8 mouse cellular contexts compared by ENCODE assay signal in genomic region chr7:139085629-139086194, GRCm38 (mm10). TPM values are rescaled to one million over a fixed set of nuclear protein-coding genes. Genes with fewer than 3 reads are reported as not detected.
A peak's percentile ranks its signal among the peaks of the same experiment; 100 is the strongest.
DNase-seq lines count a peak whose midpoint lies in the region; ATAC-seq and TF ChIP-seq lines count a peak whose summit lies in the region.

Dpysl4 (plus strand) TSS chr7:139086001.

- H3K4me3 ChIP-seq in cortical plate, adult 2 months (ENCODE audit: insufficient read depth, low read length) = peak within 1 kb of the TSS; percentile 86
- peak within 1 kb of the TSS; percentile 46 for H3K4me3 ChIP-seq in intestine, postnatal 0 days (ENCODE audit: low read depth, low read length)
- H3K4me3 ChIP-seq in midbrain, embryonic 13.5 days (replicated peaks) = peak within 1 kb of the TSS; percentile 82

- H3K4me2 ChIP-seq in intestine, postnatal 0 days (replicated peaks; ENCODE audit: low read depth) = peak within 1 kb of the TSS; percentile 74
- H3K4me2 ChIP-seq in midbrain, embryonic 13.5 days (replicated peaks) = peak within 1 kb of the TSS; percentile 81

- WGBS in intestine, postnatal 0 days = 7% methylated on average over 32 of the region's 32 CpGs
- whole genome bisulfite sequencing in midbrain, embryonic 13.5 days = 5% methylated on average over 32 of the region's 32 CpGs

- H3K4me1 ChIP-seq in cortical plate, adult 2 months (ENCODE audit: control insufficient read depth, insufficient read depth, low read length) = peaks cover 7% of the 10 kb centered on the region; the same call in 1 of the 2 replicates
- H3K4me1 ChIP-seq in intestine, postnatal 0 days (replicated peaks; ENCODE audit: control insufficient read depth, insufficient read depth, low read length) = no peaks in the 10 kb centered on the region
- peaks cover 47% of the 10 kb centered on the region for H3K4me1 ChIP-seq in midbrain, embryonic 13.5 days (replicated peaks)

- peak within 1 kb of the TSS; percentile 85 for H3K27ac ChIP-seq in cortical plate, adult 2 months (ENCODE audit: insufficient read depth, low read length)
- H3K27ac ChIP-seq in intestine, postnatal 0 days (ENCODE audit: low read depth, low read length) = no peak within 1 kb of the TSS
- peak within 1 kb of the TSS; percentile 84 for H3K27ac ChIP-seq in midbrain, embryonic 13.5 days

- peaks cover 32% of the 10 kb centered on the region for H3K27me3 ChIP-seq in intestine, postnatal 0 days (replicated peaks; ENCODE audit: control insufficient read depth, insufficient read depth, low read length)
- H3K27me3 ChIP-seq in midbrain, embryonic 13.5 days = peaks cover 6% of the 10 kb centered on the region; the same call in 1 of the 2 replicates

- intact Hi-C loops in left cerebral cortex, postnatal 36 days (cut with DNase I) = no loop called here

- DNase-seq in adrenal gland, postnatal 10 days = peak; percentile 78
- peak; percentile 36 to 77 for DNase-seq in gastrocnemius, postnatal 4 days (ENCODE audit: low spot score in 2 of 2)
- peak; percentile 88 for DNase-seq in left cerebral cortex, postnatal 36 days (ENCODE audit: low spot score in 2 of 2)
- peak; percentile 72 for DNase-seq in telencephalon, adult 2 months (ENCODE audit: low read depth, low spot score)
- DNase-seq in thymus, postnatal 10 days (ENCODE audit: low spot score in 2 of 2) = no peak

- peak; percentile 94 for TF ChIP-seq POLR2A in cortical plate, adult 2 months (IDR thresholded peaks at IDR 0.05; ENCODE audit: extremely low read depth, insufficient read depth, low read length)

- H3K9me3 ChIP-seq in intestine, postnatal 0 days (ENCODE audit: control insufficient read depth) = no peaks in the 10 kb centered on the region
- no peaks in the 10 kb centered on the region for H3K9me3 ChIP-seq in midbrain, embryonic 13.5 days

- 0 out of 2 replicates have a peak, but pooled peaks have one; percentile 10 for ATAC-seq in intestine, postnatal 0 days
- ATAC-seq in midbrain, embryonic 13.5 days = peak; percentile 88

- peak within 1 kb of the TSS; percentile 51 for H3K9ac ChIP-seq in intestine, postnatal 0 days (ENCODE audit: low read depth, low read length)
- H3K9ac ChIP-seq in midbrain, embryonic 13.5 days (replicated peaks) = peak within 1 kb of the TSS; percentile 97

- no peak for TF ChIP-seq CTCF in cortical plate, adult 2 months (IDR thresholded peaks at IDR 0.05; ENCODE audit: extremely low read depth, insufficient read depth, low read length)
- no peak for TF ChIP-seq CTCF in intestine, postnatal 0 days (IDR thresholded peaks at IDR 0.05; ENCODE audit: low read depth)

- H3K36me3 ChIP-seq in intestine, postnatal 0 days (ENCODE audit: control insufficient read depth, insufficient read depth) = no peaks in the 10 kb centered on the region
- peaks cover 22% of the 10 kb centered on the region for H3K36me3 ChIP-seq in midbrain, embryonic 13.5 days

RNA-seq across cellular contexts. Expression of gene Dpysl4, which starts in this region (rescaled TPM):
- 1 to 10 TPM; 3.3 to 6.3 TPM for total RNA-seq in adrenal gland, postnatal 10 days (2021)
- polyA plus RNA-seq in cortical plate, adult 2 months (2012; rRNA removed) = 61.3 and 61.9 TPM in 2 replicates
- 1 to 10 TPM; 3.7 to 3.9 TPM for total RNA-seq in gastrocnemius, postnatal 4 days (2021)
- polyA plus RNA-seq in intestine, postnatal 0 days (2015; fragmentation: Nextera tagmentation; extraction: Ambion mirVana) = 4.5 and 4.7 TPM in 2 replicates
- 10 to 100 TPM; 55.3 to 56.0 TPM for total RNA-seq in left cerebral cortex, postnatal 36 days (2021)
- polyA plus RNA-seq in midbrain, embryonic 13.5 days (2015; fragmentation: Nextera tagmentation; extraction: Ambion mirVana) = 224 and 225 TPM in 2 replicates

Comparison
In these comparisons a context has a peak if more than half of its experiments do, and no peak if none do; other contexts are left out.
1. RNA of gene Dpysl4 (total RNA-seq): 55.3 to 56.0 TPM in left cerebral cortex, postnatal 36 days; 3.3 to 6.3 TPM in adrenal gland, postnatal 10 days and 3.7 to 3.9 TPM in gastrocnemius, postnatal 4 days; every median in the first group is over 4 times any median in the second.
2. RNA of gene Dpysl4 (polyA plus RNA-seq): 224 to 225 TPM in midbrain, embryonic 13.5 days and 61.3 to 61.9 TPM in cortical plate, adult 2 months; 4.5 to 4.7 TPM in intestine, postnatal 0 days; every median in the first group is over 10 times any median in the second.
3. DNase-seq: peak in adrenal gland, postnatal 10 days (single experiment), gastrocnemius, postnatal 4 days (2 of 2), left cerebral cortex, postnatal 36 days (2 of 2) and telencephalon, adult 2 months (single experiment); none in thymus, postnatal 10 days (0 of 2).
4. Peak in every context shown above with its lines, with median percentiles within 50 percentile points of each other: H3K4me3 ChIP-seq.